Mouse (Mus musculus) layer of hippocampus, adult 11-12 months (tissue): ENCODE data around the gene Ndufa7.
"Not testable (repeated sequence)": the region's sequence is repeated elsewhere in the genome, so short reads cannot be mapped to it uniquely, and the experiment has no call there.

Experiments used
- DNase-seq: peaks from one replicate; pipeline ENCODE4 v3.0.0; 2022; ENCODE audit warnings: low spot score

Ndufa7 gene

DNA sequence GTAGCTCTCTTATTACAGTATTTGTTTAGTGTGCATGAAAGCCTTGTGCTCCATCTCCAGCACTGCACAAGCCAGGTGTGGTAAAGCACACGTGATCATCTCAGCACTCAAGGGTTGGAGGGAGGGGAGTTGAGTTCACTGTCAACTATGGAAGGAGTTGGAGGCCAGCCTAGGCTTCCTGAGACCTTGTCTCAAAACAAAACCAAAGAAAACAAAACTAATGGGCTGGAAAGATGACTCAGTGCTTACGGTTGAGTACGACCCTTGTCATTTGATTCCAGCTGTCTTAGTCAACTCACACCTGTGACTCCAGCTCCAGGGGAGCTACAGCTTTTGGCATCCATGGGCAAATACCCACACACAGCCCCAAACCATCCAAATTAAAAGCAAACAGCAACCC is 11.9 kb upstream of the Ndufa7 start:
- no peak for DNase-seq

- DNase-seq, result no peak
Measured at GRCm38 (mm10) chr17:33812990-33813389, 11.4 kb upstream of the Ndufa7 start.

DNA sequence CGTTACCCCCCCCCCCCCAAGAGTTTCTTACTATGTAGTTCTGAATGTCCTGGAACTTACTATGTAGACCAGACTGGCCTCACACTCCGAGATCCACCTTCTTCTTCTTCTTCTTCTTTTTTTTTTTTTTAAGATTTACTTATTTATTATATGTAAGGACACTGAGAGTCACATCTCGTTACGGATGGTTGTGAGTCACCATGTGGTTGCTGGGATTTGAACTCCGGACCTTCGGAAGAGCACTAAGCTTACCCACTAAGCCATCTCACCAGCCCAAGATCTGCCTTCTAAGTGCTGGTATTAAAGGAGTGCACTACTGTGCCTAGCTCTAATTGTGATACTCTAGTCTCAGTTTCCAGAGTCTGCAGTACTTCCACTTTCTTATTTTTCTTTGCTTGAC is 9.0 kb upstream of the Ndufa7 start:
- no peak for DNase-seq

DNA sequence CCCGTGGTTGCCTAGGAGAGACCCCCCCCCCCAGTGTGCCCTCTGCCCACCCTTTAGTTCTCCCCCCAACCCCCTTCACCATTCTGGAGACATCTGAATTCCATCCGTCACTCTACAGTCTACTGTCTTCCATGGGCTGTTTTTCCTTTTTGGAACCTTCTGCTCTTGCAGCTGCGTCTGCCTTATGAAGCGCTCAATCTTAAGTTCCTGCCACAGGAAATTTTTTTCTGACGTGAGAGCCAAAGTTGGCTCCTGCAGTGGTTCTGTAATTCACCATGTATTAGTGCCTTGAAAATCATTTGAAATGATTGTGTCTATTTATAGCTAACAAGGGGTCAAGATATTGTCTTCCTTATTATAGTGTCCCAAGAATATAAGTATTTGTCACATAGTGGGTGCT is 7.8 kb upstream of the Ndufa7 start:
- DNase-seq, result no peak

DNA sequence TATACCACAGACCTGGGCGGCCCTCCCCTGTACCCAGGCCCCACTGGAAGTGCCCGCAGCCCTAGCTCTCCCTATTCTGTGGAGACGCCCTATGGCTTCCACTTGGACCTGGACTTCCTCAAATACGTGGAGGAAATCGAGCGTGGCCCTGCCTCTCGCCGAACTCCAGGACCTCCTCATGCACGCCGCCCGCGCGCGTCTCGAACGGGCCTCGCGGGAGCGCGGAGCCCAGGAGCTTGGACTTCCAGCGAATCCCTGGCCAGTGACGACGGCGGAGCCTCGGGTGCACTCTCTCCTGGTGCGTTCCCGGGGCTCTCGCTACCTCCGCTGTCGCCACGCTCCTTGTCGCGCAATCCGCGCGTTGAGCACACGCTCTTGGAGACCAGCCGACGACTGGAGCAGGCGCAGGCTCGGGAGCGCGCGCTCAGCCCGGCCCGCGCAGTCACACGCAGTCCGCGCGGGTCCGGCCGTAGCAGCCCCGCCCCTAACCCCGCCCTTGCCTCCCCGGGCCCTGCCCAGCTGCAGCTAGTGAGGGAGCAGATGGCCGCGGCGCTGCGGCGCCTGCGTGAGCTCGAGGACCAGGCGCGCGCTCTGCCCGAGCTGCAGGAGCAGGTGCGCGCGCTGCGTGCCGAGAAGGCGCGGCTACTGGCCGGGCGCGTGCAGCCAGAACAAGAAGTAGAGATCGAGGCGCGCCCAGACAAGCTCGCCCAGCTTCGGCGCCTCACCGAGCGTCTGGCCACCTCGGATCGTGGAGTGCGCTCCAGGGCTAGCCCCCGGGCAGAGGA is 7.0 kb upstream of the Ndufa7 start:
- peak; percentile 93 for DNase-seq

DNA sequence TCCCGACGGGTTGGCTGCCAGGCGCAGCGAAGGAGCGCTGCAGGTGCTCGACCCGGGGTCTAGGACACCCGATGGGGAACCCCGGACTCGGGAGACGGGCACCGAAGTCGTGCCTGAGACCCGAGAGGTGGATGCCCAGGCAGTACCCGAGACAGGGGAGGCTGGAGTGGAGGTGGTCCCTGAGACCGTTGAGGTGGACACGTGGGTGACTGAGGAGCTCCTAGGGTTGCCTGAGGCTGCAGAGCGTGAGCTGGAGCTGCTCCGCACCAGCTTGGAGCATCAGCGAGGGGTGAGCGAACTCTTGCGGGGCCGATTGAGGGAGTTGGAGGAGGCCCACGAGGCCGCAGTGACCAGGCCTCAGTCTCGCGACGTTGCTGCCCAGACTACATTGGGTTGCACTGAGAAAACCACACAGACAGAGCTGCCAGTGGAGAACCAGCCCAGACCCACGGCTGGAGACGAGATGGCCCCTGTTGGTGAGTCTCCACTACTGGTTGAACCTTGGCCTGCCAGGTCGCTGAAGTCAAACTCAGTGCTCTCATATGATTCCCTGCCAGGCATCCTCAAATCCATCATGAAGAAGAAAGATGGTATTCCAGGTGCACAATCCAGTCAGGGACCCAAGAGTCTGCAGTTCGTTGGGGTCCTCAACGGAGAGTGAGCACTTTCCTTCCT is 6.3 kb upstream of the Ndufa7 start:
- no peak for DNase-seq

DNA sequence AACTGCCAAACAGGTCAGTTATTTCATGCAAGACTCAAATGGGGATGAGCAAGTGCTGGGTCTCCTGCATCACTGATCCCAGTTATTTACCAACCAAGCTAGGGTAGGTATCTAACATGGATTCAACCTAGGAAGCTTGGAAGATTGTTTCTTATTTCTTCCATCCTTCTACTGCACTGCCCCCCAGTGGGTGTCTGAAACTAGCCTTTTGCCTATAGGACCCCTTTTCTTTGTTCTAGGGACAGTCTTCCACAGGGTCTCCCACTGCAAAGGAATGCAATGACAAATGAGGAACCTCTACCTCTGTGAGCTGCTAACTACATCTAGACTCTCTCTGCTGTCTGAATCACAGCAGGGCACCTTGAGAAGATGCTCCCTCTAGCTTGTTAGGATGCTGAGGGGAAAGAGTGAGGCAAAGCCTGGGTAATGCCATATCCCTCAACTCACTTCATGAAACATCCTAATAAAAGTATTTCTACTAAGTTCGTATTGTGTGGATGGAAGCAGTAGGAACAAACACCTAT is 1.9 kb upstream of the Ndufa7 start:
- DNase-seq, result no peak

- DNase-seq, result not testable (repeated sequence)
Measured at GRCm38 (mm10) chr17:33823171-33823570, 1.2 kb upstream of the Ndufa7 start.

DNA sequence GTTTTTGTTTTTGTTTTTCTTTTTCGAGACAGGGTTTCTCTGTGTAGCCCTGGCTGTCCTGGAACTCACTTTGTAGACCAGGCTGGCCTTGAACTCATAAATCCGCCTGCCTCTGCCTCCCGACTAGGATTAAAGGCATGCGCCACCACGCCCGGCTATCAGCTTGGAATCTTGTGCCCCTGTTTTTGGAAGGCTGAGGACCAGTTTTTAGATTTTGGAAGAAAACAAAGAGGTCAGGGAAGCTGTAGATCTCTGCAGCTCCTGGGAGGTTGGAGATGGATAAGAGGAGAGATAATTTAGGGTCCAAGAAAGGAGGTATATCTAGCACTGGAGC is 592 bp downstream of the Ndufa7 start:
- not testable (repeated sequence) for DNase-seq

GRCm38 (mm10) chr17:33825462-33825861 is 1.1 kb downstream of the Ndufa7 start:
- no peak for DNase-seq

- peak; percentile 73 for DNase-seq
Measured at GRCm38 (mm10) chr17:33826850-33827249, 2.5 kb downstream of the Ndufa7 start.

DNA sequence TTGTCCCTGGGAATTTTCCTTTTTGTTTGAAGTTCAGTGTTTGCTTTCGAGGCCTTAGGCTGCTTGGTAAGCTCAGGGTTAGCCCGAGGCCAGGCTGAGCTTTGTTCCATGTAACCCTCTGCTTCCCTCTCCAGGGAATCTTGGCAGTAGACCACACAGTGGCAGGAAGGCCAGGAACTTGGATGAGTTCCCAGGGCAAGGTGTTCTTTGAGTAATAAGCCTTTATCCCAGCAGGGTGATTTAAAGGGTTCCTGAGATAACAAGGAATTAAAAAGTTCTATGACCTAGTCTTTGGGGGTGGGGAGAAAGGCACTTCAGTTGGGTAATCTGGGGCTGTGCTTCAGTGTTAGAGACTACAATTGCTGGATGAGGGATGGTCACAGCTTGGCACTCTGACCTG is 4.5 kb downstream of the Ndufa7 start:
- DNase-seq, result no peak

DNA sequence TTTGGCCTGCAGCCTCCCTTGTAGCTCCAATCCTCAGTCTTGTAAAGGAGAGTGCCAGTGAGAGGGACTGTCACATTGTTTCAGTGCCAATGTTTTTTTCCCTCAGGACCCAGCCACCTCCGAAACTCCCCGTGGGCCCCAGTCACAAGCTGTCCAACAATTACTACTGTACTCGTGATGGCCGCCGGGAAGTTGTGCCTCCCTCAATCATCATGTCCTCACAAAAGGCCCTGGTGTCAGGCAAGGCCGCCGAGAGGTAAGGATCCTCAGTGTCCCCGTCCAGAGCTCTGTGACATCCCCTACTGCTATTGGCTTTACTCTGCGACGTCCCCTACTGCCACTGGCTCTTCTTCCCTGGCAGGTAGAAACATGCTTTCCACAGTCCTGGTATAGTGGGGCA is 5.2 kb downstream of the Ndufa7 start:
- DNase-seq, result no peak

- peak; percentile 90 for DNase-seq
Measured at GRCm38 (mm10) chr17:33842966-33843795, 18.8 kb downstream of the Ndufa7 start, which contains the start of gene Cd320. Gene Cd320, plus strand, starts transcription at chr17:33843091.

DNA sequence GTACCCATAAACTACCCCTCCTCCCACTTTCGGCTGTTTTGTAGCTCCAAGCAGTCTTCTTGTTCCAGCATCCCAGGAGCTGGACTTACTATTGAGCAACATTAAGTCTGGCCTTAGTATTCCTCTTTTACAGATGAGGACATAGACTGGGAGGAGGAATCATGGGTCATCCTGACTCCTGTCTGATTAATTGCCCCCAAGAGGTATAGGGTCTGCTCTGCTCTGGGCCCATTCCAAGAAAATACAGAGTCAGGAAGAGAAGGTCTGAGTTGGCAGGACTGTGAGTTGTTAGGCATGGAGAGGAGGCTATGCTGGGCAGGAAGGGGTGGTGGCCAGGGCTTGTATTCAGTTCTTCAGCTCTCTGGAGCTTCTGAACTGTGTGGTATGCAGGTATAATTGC is 19.8 kb downstream of the Ndufa7 start:
- no peak for DNase-seq

GRCm38 (mm10) chr17:33848139-33848538 is 23.8 kb downstream of the Ndufa7 start:
- no peak for DNase-seq

DNA sequence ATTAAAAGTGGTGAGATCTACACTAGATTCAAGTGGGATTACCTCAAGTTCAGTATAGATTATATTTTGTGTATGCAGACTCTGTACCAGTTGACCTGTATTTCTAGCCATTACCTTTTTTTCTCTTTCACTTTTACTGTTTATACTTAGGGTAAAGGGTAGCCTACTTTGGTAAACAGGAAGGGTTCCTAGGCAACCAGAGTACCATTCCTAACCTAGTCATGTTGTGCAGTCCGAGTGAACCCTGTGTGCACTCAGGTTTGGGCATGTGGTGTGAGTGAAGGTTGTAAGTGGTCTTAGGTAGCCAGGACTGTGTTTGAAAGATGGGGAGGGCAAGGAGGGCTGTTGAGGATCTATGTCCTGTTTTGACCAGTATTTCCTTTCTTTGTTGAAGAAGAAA is 27.0 kb downstream of the Ndufa7 start:
- no peak for DNase-seq

GRCm38 (mm10) chr17:33857816-33858215 is 33.4 kb downstream of the Ndufa7 start:
- DNase-seq, result no peak

GRCm38 (mm10) chr17:33865330-33866030 is 41.1 kb downstream of the Ndufa7 start:
- DNase-seq, result peak; percentile 77

DNA sequence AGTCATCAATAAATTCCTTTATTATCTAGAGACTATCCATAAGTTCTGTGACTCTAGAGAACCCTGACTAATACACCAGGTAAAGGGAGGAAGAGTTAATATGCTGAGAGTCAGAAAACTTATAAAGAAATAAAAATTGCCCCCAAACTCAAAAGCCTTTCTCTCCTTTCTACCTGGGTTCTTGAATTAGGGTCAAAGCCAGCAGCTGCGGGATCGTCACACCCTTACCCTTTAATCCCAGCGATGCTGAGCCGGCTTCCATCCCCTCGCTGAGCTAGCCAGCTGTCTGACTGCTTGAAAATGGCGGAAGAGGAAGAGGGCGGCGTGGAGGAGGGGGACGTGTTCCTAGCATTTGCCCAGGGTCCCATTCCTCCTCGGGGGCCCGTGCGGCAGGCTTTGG is 49.2 kb downstream of the Ndufa7 start, which contains the start of gene Gm7029:
TSS of gene Gm7029 (plus strand) at position 301 of the 400 bp plus-strand sequence.
- not testable (repeated sequence) for DNase-seq

DNA sequence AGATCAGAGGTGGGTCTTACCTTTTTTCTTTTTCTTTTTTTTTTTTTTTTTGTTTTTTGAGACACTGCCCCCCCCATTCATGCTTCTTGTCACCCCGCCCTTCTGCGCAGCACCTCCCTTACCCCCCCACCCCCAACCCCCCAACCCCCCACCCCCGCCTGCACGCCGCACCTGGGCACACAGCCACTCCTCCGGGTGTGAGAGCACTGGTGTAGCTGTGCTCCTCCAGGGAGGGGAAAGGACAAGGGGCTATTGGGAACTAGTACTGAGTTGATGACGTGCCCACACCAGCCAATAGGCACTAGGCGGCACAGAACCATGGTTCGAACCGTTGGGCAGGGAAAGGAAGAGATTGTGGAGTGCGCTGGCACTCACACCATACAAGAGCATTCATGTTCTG is 50.0 kb downstream of the Ndufa7 start:
- DNase-seq, result no peak

DNA sequence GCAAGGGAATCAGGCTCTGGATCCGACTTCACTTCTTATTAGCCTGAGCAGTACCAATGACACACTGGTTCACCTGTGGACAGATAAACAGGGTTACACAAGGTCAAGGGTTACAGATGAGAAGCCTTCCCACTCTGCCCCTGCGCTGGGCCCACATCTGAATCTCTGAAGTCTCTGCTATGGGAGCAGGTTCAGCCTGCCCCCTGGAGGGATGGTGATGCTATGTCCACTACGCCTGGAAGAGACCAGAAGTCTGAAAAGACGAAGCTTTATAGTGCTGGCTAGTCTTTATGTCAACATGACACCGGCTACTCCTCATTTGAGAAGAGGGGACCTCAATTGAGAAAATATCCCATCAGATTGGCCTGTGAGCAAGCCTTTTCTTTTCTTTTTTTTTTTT is 51.4 kb downstream of the Ndufa7 start:
- DNase-seq, result not testable (repeated sequence)
